In genomic region chr5:103770447-103771222, GRCm38 (mm10) we compare ENCODE assay signal across 11 mouse cellular contexts.
DNase-seq lines count a peak whose midpoint lies in the region; ATAC-seq lines count a peak whose summit lies in the region.
"Had no signal": no experiment of that assay in that cellular context is flagged by ENCODE, and none has a peak within 500 bp of the region (broad histone marks: within the 10 kb centered on the region; RNA-seq: fewer than 3 reads in every experiment).

No protein-coding gene starts in this region.

- H3K9ac ChIP-seq in forebrain, embryonic 11.5 days (ENCODE audit: low read length), result no peak overlapping the region
- no peak overlapping the region for H3K9ac ChIP-seq in midbrain, embryonic 11.5 days (ENCODE audit: low read length)
- H3K9ac ChIP-seq: lung, embryonic 14.5 days; neural tube, embryonic 12.5 days had no signal

- H3K36me3 ChIP-seq in forebrain, embryonic 10.5 days (replicated peaks), result peaks cover 14% of the 10 kb centered on the region
- no peaks in the 10 kb centered on the region; the same call in 1 of the 2 replicates for H3K36me3 ChIP-seq in forebrain, embryonic 11.5 days (ENCODE audit: control insufficient read depth, insufficient read depth, low read length)
- H3K36me3 ChIP-seq in midbrain, embryonic 10.5 days, result peaks cover 6% of the 10 kb centered on the region
- H3K36me3 ChIP-seq in midbrain, embryonic 11.5 days (ENCODE audit: control insufficient read depth, insufficient read depth, low read length), result no peaks in the 10 kb centered on the region
- H3K36me3 ChIP-seq: neural tube, embryonic 12.5 days had no signal

- no peak for DNase-seq in forebrain, embryonic 10.5 days (ENCODE audit: extremely low spot score, low spot score)
- DNase-seq in forebrain, embryonic 11.5 days (ENCODE audit: low spot score), result no peak
- DNase-seq in midbrain, embryonic 10.5 days (ENCODE audit: low spot score), result no peak
- no peak for DNase-seq in midbrain, embryonic 11.5 days (ENCODE audit: low spot score, missing footprints)
- DNase-seq in kidney, postnatal 10 days, result peak; percentile 59
- no peak for DNase-seq in layer of hippocampus, postnatal 25 days (ENCODE audit: extremely low spot score in 1 of 2, low spot score in 1 of 2)
- DNase-seq in urinary bladder, postnatal 36 days (ENCODE audit: low spot score in 2 of 2), result no peak
- DNase-seq: lung, embryonic 14.5 days had no signal

- H3K4me3 ChIP-seq in forebrain, embryonic 10.5 days, result no peak overlapping the region
- no peak overlapping the region for H3K4me3 ChIP-seq in forebrain, embryonic 11.5 days (ENCODE audit: low read depth, low read length)
- no peak overlapping the region for H3K4me3 ChIP-seq in midbrain, embryonic 10.5 days
- no peak overlapping the region for H3K4me3 ChIP-seq in midbrain, embryonic 11.5 days (ENCODE audit: low read depth, low read length)
- H3K4me3 ChIP-seq: neural tube, embryonic 12.5 days had no signal

- peak overlapping the region; percentile 87 for H3K27ac ChIP-seq in forebrain, embryonic 10.5 days
- H3K27ac ChIP-seq in forebrain, embryonic 11.5 days (ENCODE audit: low read depth, low read length), result no peak overlapping the region; the same call in 1 of the 2 replicates
- 0 out of 2 replicates have a peak overlapping the region, but pooled peaks have one; percentile 52 for H3K27ac ChIP-seq in midbrain, embryonic 10.5 days (replicated peaks)
- no peak overlapping the region for H3K27ac ChIP-seq in midbrain, embryonic 11.5 days (ENCODE audit: low read depth, low read length)
- H3K27ac ChIP-seq: neural tube, embryonic 12.5 days had no signal

- H3K9me3 ChIP-seq in forebrain, embryonic 10.5 days, result peaks cover 11% of the 10 kb centered on the region
- H3K9me3 ChIP-seq in forebrain, embryonic 11.5 days (ENCODE audit: control insufficient read depth, low read length), result peaks cover 5% of the 10 kb centered on the region; the same call in 1 of the 2 replicates
- peaks cover 7% of the 10 kb centered on the region for H3K9me3 ChIP-seq in midbrain, embryonic 10.5 days (replicated peaks)
- peaks cover 7% of the 10 kb centered on the region; the same call in 1 of the 2 replicates for H3K9me3 ChIP-seq in midbrain, embryonic 11.5 days (ENCODE audit: control insufficient read depth, low read length)

- H3K4me1 ChIP-seq in forebrain, embryonic 10.5 days, result peaks cover 48% of the 10 kb centered on the region
- H3K4me1 ChIP-seq in forebrain, embryonic 11.5 days (replicated peaks; ENCODE audit: control insufficient read depth, insufficient read depth, low read length), result peaks cover 18% of the 10 kb centered on the region
- peaks cover 47% of the 10 kb centered on the region for H3K4me1 ChIP-seq in midbrain, embryonic 10.5 days
- peaks cover 16% of the 10 kb centered on the region for H3K4me1 ChIP-seq in midbrain, embryonic 11.5 days (ENCODE audit: control insufficient read depth, insufficient read depth, low read length)

- 91% methylated on average over 6 of the region's 6 CpGs for WGBS in forebrain, embryonic 10.5 days
- 91% methylated on average over 6 of the region's 6 CpGs for WGBS in forebrain, embryonic 11.5 days
- 91% methylated on average over 6 of the region's 6 CpGs for WGBS in midbrain, embryonic 10.5 days
- WGBS in midbrain, embryonic 11.5 days, result 90% methylated on average over 6 of the region's 6 CpGs

- no peaks in the 10 kb centered on the region for H3K27me3 ChIP-seq in forebrain, embryonic 10.5 days (ENCODE audit: poor library complexity, severe bottlenecking)
- H3K27me3 ChIP-seq in forebrain, embryonic 11.5 days (ENCODE audit: control insufficient read depth, insufficient read depth, low read length), result no peaks in the 10 kb centered on the region
- H3K27me3 ChIP-seq in midbrain, embryonic 10.5 days (ENCODE audit: low read depth, poor library complexity, severe bottlenecking), result no peaks in the 10 kb centered on the region
- no peaks in the 10 kb centered on the region for H3K27me3 ChIP-seq in midbrain, embryonic 11.5 days (ENCODE audit: control insufficient read depth, insufficient read depth, low read length)
- H3K27me3 ChIP-seq: neural tube, embryonic 12.5 days had no signal

- no peak for ATAC-seq in forebrain, embryonic 11.5 days (replicated peaks; ENCODE audit: low FRiP score)
- no peak for ATAC-seq in midbrain, embryonic 11.5 days (ENCODE audit: low FRiP score)
- peak; percentile 28 for ATAC-seq in megakaryocyte-erythroid progenitor cell, adult 5-6 weeks (replicated peaks; ENCODE audit: low FRiP score, low TSS enrichment, poor library complexity, severe bottlenecking)
- ATAC-seq: inflammation-experienced regulatory T-cells, adult 6 months had no signal

- H3K4me2 ChIP-seq in forebrain, embryonic 11.5 days (ENCODE audit: low read depth, low read length, severe bottlenecking), result no peak overlapping the region
- no peak overlapping the region for H3K4me2 ChIP-seq in midbrain, embryonic 11.5 days
- H3K4me2 ChIP-seq: lung, embryonic 14.5 days; neural tube, embryonic 12.5 days had no signal

Comparison
In these comparisons a context has a peak if more than half of its experiments do, and no peak if none do; other contexts are left out.
1. H3K27ac ChIP-seq: peak in forebrain, embryonic 10.5 days (single experiment) and midbrain, embryonic 10.5 days (single experiment); none in forebrain, embryonic 11.5 days (single experiment) and midbrain, embryonic 11.5 days (single experiment).